Mouse (Mus musculus) mouse trophoblast stem cell (cell line): ENCODE data around the gene Gmppb.

Experiments
- in situ Hi-C, 2 experiments: fragments of 300-500 bp; cut with MseI, MboI; formaldehyde crosslinking; loops; 2 replicates in 1 of 2; 3 replicates in 1 of 2; pipeline ENCODE4 v1.15.1; 2025

Gene Gmppb

GRCm38 (mm10) chr9:108051184-108051930, 2.3 kb downstream of the Gmppb start:
- in situ Hi-C loops: no loop called here

- in situ Hi-C loops: no loop called here
Measured at GRCm38 (mm10) chr9:108051931-108052220, 2.8 kb downstream of the Gmppb start.

GRCm38 (mm10) chr9:108052411-108052810, 3.4 kb downstream of the Gmppb start:
- in situ Hi-C loops: no loop called here

GRCm38 (mm10) chr9:108052885-108053664, 4.0 kb downstream of the Gmppb start, which contains the start of gene Amigo3:
Gene Amigo3 (plus strand): TSS chr9:108053159.
- in situ Hi-C loops: no loop called here

- in situ Hi-C loops: no loop called here
Measured at GRCm38 (mm10) chr9:108053665-108054225, 4.7 kb downstream of the Gmppb start.

- in situ Hi-C loops: no loop called here
Measured at GRCm38 (mm10) chr9:108054331-108055040, 5.4 kb downstream of the Gmppb start.

GRCm38 (mm10) chr9:108055061-108055460, 6.0 kb downstream of the Gmppb start:
- in situ Hi-C loops: no loop called here

GRCm38 (mm10) chr9:108055661-108056237, 6.7 kb downstream of the Gmppb start:
- in situ Hi-C loops: no loop called here

GRCm38 (mm10) chr9:108056361-108057261, 7.6 kb downstream of the Gmppb start:
- in situ Hi-C loops: no loop called here

GRCm38 (mm10) chr9:108057262-108057562, 8.2 kb downstream of the Gmppb start:
- in situ Hi-C loops: no loop called here

- in situ Hi-C loops: no loop called here
Measured at GRCm38 (mm10) chr9:108058291-108058690, 9.2 kb downstream of the Gmppb start.

GRCm38 (mm10) chr9:108062142-108062541, 13.1 kb downstream of the Gmppb start:
- in situ Hi-C loops: no loop called here

GRCm38 (mm10) chr9:108063361-108063760, 14.3 kb downstream of the Gmppb start:
- in situ Hi-C loops: no loop called here

- in situ Hi-C loops: no loop called here
Measured at GRCm38 (mm10) chr9:108065491-108066011, 16.5 kb downstream of the Gmppb start.

- in situ Hi-C loops: no loop called here
Measured at GRCm38 (mm10) chr9:108067199-108067598, 18.2 kb downstream of the Gmppb start.

GRCm38 (mm10) chr9:108067900-108068299, 18.9 kb downstream of the Gmppb start:
- in situ Hi-C loops: no loop called here

GRCm38 (mm10) chr9:108069007-108069406, 20.0 kb downstream of the Gmppb start:
- in situ Hi-C loops: no loop called here

GRCm38 (mm10) chr9:108069529-108069928, 20.5 kb downstream of the Gmppb start:
- in situ Hi-C loops: no loop called here

- in situ Hi-C loops: no loop called here
Measured at GRCm38 (mm10) chr9:108071801-108072200, 22.8 kb downstream of the Gmppb start.

GRCm38 (mm10) chr9:108072481-108072924, 23.5 kb downstream of the Gmppb start:
- in situ Hi-C loops: no loop called here
